Mouse (Mus musculus) layer of hippocampus, adult 9-11 months (tissue): Measurements from ENCODE around the gene Qrich2.

Source experiments
- DNase-seq: peaks from one replicate; pipeline ENCODE4 v3.0.0; 2022

Gene Qrich2

DNA sequence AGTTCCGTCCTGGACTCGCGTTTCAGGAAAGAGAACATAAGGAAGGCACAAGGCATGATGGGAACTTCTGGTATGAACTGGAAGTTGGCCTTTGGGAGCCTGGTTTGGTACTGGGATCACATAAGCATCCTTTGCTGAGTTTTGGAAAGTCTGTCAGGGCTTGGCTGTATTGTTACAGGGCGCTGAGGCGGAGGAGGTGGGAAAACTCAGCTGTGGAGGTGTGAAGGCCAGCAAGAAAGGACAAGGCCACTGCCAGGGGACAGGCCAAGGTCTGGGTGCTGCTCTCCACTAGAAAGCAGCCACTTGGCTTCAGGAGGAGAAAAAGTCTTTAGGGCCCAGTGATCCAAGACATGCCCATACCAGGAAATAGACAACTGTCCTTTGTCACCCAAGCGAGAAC is 22.7 kb downstream of the Qrich2 start:
- no peak for DNase-seq

DNA sequence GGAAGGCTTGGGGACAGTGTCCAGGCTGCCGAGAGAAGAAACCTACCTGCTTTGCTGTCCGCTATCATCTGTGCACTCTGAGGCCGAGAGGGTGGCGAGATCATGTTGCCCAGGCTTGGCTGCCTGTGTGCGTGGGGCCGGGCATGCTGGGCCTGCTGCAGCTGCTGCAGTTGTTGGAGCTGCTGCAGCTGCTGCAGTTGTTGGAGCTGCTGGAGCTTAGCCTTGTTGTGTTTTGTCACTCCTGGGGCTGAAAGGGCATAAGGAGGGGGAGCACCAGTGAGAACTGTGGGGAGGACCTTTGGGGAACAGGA is 23.2 kb downstream of the Qrich2 start:
- DNase-seq: no peak

GRCm38 (mm10) chr11:116442129-116442866 is 23.7 kb downstream of the Qrich2 start:
- DNase-seq: no peak

GRCm38 (mm10) chr11:116440408-116441068 is 25.5 kb downstream of the Qrich2 start:
- no peak for DNase-seq

GRCm38 (mm10) chr11:116439269-116440240 is 26.5 kb downstream of the Qrich2 start:
- no peak for DNase-seq

- no peak for DNase-seq
These were observed 28.5 kb downstream of the Qrich2 start for GRCm38 (mm10) chr11:116437541-116437940.

- peak; percentile 67 for DNase-seq
These were observed 29.2 kb downstream of the Qrich2 start for GRCm38 (mm10) chr11:116436725-116437331.

DNA sequence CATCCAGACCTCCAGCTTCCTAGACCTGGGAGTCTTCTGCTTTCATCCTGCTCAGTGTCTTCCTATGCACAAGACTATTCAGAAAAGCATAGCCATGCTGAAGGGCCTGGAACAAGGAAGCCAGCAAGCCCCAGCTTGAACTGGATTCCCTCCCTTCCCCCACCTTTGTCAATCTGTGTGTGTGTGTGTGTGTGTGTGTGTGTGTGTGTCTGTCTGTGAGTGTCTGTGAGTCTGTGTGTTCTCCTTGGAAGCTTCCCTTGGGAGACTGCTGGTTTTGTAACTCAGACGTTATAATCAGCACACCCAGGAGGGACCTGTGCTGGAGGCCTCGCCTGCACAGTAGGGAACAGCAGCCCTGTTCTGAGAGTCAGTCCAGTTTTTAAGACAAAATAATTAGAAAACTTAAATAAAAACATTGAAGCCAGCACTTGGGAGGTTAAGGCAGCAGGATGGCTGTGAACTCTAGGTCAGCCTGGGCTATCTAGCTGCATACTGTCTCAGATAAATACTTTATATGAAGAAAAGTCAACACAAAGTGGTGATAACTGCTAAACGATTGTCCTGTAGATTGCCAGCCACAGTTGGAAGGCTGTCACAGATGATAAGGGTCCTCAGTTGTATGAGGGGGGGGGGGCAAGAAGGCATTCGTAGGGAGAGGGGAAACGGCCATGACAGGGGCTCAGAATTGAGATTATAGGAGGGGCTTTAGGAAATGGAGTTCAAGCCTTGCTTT is 29.9 kb downstream of the Qrich2 start:
- DNase-seq: no peak

DNA sequence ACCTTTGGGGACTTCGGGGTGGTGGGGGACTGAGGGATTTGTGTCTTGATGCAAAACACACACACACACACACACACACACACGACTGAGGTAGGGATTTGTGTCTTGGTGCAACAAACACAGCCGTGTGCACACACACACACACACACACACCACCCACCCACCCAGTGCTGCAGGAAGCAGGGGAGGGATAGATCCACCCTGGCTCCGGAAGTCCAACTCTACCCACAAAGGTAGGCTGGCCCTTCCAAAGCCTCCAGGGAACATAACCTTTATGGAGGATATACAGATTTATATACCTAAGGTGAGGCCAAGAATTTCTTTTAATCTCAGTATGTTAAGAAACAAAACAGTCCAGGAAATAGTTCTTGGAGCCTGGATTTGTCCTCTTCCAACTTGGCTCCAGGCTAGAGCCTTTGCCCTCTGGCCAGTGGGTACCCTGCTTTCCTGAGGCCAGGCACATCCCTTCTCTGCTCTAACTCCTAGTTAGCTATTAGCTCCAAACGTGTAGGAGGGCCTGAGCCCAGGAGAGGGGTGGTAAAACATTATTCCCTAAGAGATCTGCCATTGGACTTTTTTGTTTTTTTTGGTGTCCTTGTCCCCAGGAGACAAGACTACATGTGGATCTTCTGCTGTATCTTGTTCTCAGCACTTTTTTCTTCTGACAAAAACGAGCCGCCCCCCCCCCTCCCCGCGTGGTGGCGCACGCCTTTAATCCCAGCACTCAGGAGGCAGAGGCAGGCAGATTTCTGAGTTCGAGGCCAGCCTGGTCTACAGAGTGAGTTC is 30.9 kb downstream of the Qrich2 start:
- DNase-seq: no peak

- no peak for DNase-seq
These were observed 31.6 kb downstream of the Qrich2 start for GRCm38 (mm10) chr11:116434287-116434966.

GRCm38 (mm10) chr11:116433356-116434286 is 32.4 kb downstream of the Qrich2 start, which contains the start of gene Ubald2:
Ubald2 (plus strand) TSS chr11:116434094.
- peak; percentile 100 for DNase-seq

DNA sequence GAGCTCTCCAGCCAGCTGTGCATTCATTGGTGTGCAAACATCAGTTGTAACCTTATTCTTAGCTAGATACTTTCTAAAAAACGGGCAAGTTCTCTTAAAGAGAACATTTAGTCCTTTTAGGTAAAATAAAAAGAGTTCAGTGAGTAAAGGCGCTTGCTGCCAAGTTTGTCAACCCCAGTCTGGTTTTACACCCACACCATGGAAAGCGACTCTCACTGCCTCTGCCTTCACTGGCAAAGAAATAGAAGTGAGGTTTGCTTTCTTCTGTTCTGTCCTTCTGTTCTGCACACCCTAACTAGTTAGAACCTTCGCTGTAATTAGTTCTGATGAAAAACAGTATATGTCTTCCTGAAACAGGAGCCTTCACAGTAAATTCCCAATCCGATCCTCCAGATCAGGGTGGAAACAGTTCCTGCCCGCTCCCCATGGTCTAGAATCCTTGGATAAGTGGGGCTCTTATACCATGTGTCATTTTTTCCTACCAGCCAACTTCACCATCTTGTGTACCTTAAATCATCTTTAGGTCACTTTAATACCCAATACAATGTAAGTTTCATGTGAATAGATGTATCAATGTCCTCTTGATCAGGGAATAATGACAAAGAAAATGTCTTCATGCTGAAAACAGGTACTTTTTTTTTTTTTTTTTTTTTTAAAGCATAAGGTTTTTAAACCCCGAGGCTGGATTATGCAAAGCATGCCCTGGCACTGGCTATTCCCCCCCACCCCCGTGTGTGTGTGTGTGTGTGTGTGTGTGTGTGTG is 33.3 kb downstream of the Qrich2 start:
- DNase-seq: peak; percentile 80

DNA sequence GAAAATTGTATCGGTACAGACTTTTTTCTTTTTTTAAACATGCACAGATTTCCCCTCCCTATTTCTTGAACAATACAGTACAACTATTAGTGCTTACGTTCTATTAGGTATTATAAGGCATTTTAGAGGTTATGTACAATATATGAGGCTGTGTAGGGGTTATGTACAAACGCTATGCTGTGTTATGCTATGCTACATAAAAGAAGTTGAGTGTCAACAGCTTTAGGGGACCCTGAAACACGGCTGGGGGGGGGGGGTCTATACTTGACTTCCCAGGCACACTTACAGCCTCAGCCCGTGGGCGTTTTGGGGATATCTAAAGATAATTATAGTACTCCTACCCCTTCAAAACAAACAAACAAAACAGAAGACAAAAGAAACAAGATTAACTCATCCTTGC is 33.9 kb downstream of the Qrich2 start:
- DNase-seq: no peak

DNA sequence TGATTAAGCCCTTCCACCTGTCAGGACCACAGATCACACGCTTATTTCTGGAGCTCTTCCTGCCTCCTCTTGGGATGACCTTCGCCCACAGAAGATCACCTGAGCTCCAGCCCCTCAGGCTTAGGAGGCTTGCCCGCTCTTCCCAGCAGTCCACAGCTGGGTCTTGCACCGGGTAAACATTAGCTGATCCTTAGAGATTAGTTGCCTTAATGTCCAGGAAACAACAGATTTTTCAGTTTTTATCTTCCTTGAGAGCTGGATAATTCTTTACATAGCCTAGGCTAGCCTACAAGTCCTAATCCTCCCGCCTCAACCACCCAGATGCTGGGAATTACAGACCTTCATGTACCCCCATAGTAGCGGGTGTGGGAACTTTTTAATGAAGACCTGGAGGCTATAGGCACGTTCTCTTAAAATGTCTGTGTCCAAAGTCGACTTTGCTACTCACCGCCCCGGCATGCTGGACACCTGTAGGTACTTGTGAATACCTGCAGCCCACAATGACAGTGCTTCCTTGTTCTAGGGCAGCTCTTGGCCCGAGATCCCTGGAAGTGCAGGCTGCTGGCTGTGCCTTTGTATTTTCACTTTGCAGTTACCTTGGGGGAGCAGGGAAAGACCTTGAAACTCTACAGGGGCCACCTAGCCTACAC is 34.5 kb downstream of the Qrich2 start:
- no peak for DNase-seq

- DNase-seq: no peak
These were observed 35.2 kb downstream of the Qrich2 start for GRCm38 (mm10) chr11:116430723-116431427.

GRCm38 (mm10) chr11:116429862-116430613 is 36.0 kb downstream of the Qrich2 start:
- DNase-seq: no peak
